Mouse (Mus musculus): Measurements from ENCODE around the gene Trp73.

DNA sequence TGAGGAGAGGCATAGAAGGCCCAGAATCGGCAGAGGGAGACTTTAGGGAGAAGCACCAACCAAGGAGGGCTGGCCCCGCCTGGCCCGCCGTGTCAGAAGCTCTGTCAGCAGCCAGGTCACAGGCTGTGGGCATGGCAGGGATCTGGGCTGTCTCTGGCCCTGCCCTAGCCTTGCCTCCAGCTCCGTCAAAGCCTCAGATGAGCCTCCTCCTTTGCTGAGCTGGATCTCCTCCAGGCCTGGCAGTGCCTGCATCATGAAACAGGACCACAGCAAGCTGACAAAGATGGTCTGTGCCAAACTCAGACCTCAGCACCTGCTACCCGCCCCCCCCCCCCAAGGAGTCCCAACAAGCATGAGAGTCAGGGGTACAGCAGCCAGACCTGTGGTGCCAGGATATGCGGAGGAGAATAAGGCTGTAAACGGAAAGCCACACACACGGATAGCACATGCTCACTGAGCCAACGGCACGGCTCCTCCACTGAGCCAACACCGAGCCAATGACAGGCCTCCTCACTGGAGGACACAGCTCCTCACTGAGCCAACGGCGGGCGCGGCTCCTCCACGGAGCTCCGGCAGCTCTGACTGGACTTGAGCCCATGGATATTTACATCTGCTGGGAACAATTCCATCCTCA lies 30.7 kb downstream of the Trp73 start:
- TF ChIP-seq POLR2A (IDR thresholded peaks at IDR 0.05; ENCODE audit: insufficient read depth, low read length) (no peak), EP300 (IDR thresholded peaks at IDR 0.05; ENCODE audit: insufficient read depth, low read depth, low read length) (no peak), CTCF (IDR thresholded peaks at IDR 0.05; ENCODE audit: low read depth, low read length) (no peak)

All from ES-Bruce4 (cell line).